Mouse (Mus musculus): ENCODE results near the gene Pnldc1. TPM values are rescaled to one million over a fixed set of nuclear protein-coding genes. Genes with fewer than 3 reads are reported as not detected.
"Not testable (repeated sequence)": the region's sequence is repeated elsewhere in the genome, so short reads cannot be mapped to it uniquely, and the experiment has no call there.

The Pnldc1 gene
- polyA plus RNA-seq, 1 experiment from 2014 or later: 1.1 TPM

DNA sequence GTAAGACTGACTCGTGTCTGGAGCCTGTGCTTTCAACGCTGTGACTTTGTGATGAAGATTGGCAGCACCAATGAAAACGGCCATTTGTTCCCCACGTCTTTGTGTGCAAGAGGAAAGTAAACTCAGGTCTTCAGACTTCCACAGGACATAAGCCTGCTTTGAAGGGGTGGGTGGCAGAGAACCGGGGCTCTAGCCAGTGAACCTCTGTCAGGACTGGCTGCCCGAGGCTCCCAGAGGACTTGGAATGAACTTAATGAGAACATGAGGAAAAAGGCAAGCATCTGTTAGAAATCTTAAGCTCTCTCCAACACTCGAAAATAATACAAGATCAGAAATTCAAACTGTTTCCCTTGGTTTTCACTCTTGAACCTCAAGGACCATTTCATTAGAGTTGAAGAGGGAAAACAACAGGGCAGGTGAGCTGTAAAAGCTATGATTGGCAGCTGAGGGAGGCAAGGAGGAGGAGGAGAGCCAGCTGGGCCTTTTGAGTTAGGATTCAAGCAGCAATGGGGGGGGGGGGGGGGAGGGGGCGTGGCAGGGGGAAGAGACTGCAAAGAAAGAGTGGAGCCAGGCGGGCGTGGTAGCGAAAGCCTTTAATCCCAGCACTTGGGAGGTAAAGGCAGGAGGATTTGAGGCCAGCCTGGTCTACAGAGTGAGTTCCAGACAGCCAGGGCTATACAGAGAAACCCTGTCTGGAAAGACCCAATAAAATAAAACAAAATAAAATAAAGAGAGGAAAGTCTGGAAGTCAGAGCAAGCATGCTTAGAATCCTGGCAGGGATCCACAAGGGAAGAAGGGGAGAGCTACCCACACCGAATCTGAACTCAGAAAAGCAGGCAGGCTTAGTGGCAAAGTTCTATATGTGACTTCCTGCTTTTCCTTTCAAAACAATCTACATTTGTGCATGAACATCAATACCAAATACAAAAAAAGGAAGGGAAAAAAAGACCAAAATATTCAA, 6.4 kb downstream of the Pnldc1 start:
- no peak overlapping the region for H3K27ac ChIP-seq
- 46% methylated on average over 11 of the region's 12 CpGs for WGBS
- H3K27me3 ChIP-seq (replicated peaks): no peaks in the 10 kb centered on the region
- H3K4me2 ChIP-seq (replicated peaks): no peak overlapping the region
- no peak overlapping the region for H3K9ac ChIP-seq
- no peak overlapping the region for H3K4me3 ChIP-seq
- no peaks in the 10 kb centered on the region for H3K4me1 ChIP-seq
- H3K9me3 ChIP-seq: no peaks in the 10 kb centered on the region
- H3K36me3 ChIP-seq: peaks cover 40% of the 10 kb centered on the region
- ATAC-seq (ENCODE audit: low FRiP score, low read depth): no peak

DNA sequence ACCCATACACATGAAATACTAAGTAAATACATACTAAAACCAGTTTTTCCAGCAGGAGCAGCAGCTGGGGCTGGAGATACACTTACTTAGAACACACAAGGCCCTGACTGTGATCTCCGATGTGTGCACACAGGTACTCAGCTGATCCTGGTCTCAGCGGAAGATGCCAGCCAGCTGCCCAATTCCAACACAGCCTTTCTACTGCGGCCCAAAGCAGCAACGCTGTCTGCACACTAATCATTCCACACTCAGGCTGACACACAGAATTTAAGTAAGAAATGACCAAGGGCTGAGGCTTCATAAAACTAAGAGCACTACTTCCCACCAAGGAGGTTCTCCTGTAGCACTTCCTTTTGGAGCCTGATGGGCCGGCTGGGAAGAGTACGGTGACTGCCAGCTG, 7.7 kb downstream of the Pnldc1 start:
- Histone ChIP-seq H3K27ac (no peak overlapping the region), H3K36me3 (peaks cover 40% of the 10 kb centered on the region), H3K4me1 (no peaks in the 10 kb centered on the region), H3K27me3 (replicated peaks) (no peaks in the 10 kb centered on the region), H3K4me3 (no peak overlapping the region), H3K9me3 (no peaks in the 10 kb centered on the region), H3K9ac (no peak overlapping the region), H3K4me2 (replicated peaks) (no peak overlapping the region)
- 96% methylated on average over 6 of the region's 6 CpGs for WGBS
- ATAC-seq (ENCODE audit: low FRiP score, low read depth): no peak

DNA sequence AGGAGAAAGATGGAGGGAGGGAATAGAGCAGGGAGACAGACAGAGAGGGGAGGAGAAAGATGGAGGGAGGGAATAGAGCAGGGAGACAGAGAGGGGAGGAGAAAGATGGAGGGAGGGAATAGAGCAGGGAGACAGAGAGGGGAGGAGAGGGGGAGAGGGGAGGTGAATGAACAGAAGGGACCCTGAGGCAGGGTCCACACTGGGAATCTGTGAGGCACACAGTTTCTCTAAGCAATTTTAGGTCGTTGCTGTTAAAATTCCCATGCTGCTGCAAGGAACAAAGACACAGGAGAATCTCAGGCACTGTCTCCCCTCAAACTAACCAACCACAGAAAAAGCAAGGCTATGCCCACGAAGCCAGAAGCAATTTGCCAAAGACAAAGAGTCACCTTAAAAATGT, 11.4 kb downstream of the Pnldc1 start:
- peaks cover 36% of the 10 kb centered on the region for H3K36me3 ChIP-seq
- H3K9me3 ChIP-seq; H3K4me1 ChIP-seq; H3K4me2 ChIP-seq (replicated peaks); H3K4me3 ChIP-seq; ATAC-seq (ENCODE audit: low FRiP score, low read depth); H3K9ac ChIP-seq; H3K27ac ChIP-seq; H3K27me3 ChIP-seq (replicated peaks): not testable (repeated sequence)
- 41% methylated on average over 2 of the region's 2 CpGs for WGBS

DNA sequence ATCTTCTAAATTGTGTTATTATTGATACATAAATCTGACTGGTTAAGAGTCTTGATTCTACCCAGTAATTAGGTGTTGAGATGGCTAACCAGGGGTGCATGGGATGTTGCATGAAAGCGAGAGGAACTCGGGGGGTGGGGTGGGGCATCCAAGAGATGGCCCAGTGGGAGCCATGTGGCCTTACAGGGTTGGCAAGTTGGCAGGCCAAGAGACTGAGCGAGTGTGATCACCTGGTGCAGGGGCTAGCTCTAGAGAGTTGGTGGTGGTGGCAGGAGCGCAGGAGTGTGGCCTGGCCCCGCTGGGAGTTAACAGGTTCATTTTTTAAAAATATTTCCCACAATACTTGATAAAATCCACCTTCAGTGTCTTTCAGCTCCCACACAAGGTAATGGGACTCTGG, 12.4 kb downstream of the Pnldc1 start:
- Histone ChIP-seq H3K9me3 (no peaks in the 10 kb centered on the region), H3K9ac (no peak overlapping the region), H3K27ac (no peak overlapping the region), H3K4me3 (no peak overlapping the region), H3K36me3 (peaks cover 31% of the 10 kb centered on the region), H3K4me2 (replicated peaks) (no peak overlapping the region), H3K27me3 (replicated peaks) (no peaks in the 10 kb centered on the region), H3K4me1 (no peaks in the 10 kb centered on the region)
- no peak for ATAC-seq (ENCODE audit: low FRiP score, low read depth)
- WGBS: 85% methylated on average over 5 of the region's 5 CpGs

DNA sequence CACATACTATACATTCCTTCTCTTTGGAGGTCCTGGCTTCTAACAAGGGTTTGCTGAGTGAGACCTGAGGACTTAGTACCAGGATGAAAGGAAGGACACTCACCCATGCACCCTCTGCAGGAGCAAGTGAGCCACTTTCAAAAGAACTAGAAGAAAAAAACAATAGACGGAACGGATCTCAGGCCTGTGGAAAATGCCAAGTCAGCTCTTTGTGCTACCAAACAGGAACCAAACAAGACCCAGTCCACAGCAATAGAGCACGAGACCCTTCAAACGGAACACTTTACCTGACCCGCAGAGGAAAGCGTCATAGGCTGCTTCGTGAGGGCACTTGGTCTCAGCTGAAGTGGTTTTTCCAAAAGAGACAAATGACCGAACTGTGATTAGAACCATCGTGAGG, 18.0 kb downstream of the Pnldc1 start:
- no peak for ATAC-seq (ENCODE audit: low FRiP score, low read depth)
- H3K27ac ChIP-seq: no peak overlapping the region
- no peaks in the 10 kb centered on the region for H3K9me3 ChIP-seq
- H3K4me3 ChIP-seq: no peak overlapping the region
- no peaks in the 10 kb centered on the region for H3K27me3 ChIP-seq (replicated peaks)
- H3K9ac ChIP-seq: no peak overlapping the region
- H3K36me3 ChIP-seq: peaks cover 28% of the 10 kb centered on the region
- WGBS: 93% methylated on average over 9 of the region's 9 CpGs
- H3K4me2 ChIP-seq (replicated peaks): no peak overlapping the region
- no peaks in the 10 kb centered on the region for H3K4me1 ChIP-seq

DNA sequence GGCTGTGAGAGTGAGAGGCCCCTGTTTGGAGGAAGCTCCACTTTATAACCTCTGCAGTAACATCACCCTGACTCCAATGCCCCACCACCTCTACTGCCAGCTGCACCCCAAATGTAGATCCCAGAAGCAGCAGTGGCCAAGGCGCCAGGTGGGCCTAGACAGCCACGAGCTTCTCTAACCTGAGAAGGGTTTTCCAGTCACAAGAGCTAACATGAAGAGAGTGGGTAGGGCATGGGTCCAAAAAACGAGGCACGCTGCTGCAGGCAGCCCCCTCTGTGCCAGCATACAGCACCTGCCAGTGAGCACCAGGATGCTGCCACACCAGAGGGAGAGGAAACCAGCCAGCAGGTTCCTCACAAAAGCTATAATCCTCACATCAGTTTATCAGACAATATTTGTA, 19.0 kb downstream of the Pnldc1 start:
- H3K4me1 ChIP-seq: no peaks in the 10 kb centered on the region
- H3K9ac ChIP-seq: no peak overlapping the region
- H3K36me3 ChIP-seq: peaks cover 24% of the 10 kb centered on the region
- 92% methylated on average over 4 of the region's 4 CpGs for WGBS
- no peak overlapping the region for H3K4me2 ChIP-seq (replicated peaks)
- H3K4me3 ChIP-seq: no peak overlapping the region
- ATAC-seq (ENCODE audit: low FRiP score, low read depth): no peak
- H3K9me3 ChIP-seq: no peaks in the 10 kb centered on the region
- no peaks in the 10 kb centered on the region for H3K27me3 ChIP-seq (replicated peaks)
- no peak overlapping the region for H3K27ac ChIP-seq

DNA sequence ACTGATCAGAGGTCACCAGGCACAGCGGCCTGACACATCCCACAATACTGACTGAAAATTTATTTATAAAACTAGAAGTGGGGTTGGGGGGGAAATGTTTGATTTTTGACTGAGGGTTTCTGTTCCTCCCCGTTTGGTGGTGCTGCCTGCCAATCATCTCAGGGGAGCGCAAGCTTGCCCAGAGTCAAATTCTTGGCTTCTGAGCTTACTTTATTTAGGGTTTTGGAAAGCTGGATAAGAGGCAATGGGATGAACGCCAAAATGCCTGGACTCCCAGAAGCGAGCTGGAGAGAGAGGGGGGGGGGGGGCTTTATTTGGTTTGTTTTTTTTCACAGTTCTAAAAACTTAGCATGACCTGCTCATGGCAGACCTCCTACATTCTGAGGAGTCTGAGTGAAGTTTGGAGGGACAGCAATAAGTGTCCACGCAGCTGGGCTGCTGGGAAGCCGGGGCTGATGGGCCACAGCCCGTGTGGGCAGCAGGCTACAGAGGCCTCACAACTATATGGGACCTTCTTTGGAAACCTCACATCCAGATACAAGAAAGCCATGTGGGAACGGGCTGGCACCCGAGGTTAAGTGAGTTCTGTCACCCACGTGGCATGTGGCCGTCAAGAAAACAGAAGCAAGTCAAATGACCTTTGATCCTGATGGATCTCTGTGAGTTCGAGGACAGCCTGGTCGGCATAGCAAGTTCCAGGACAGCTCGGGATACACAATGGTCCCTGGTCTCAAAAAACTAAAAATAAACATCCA, 22.8 kb downstream of the Pnldc1 start:
- peaks cover 18% of the 10 kb centered on the region for H3K36me3 ChIP-seq
- no peak overlapping the region for H3K9ac ChIP-seq
- no peaks in the 10 kb centered on the region for H3K27me3 ChIP-seq (replicated peaks)
- ATAC-seq (ENCODE audit: low FRiP score, low read depth): no peak
- 87% methylated on average over 15 of the region's 15 CpGs for WGBS
- H3K4me1 ChIP-seq: no peaks in the 10 kb centered on the region
- no peak overlapping the region for H3K4me3 ChIP-seq
- H3K27ac ChIP-seq: no peak overlapping the region
- no peaks in the 10 kb centered on the region for H3K9me3 ChIP-seq
- H3K4me2 ChIP-seq (replicated peaks): no peak overlapping the region

DNA sequence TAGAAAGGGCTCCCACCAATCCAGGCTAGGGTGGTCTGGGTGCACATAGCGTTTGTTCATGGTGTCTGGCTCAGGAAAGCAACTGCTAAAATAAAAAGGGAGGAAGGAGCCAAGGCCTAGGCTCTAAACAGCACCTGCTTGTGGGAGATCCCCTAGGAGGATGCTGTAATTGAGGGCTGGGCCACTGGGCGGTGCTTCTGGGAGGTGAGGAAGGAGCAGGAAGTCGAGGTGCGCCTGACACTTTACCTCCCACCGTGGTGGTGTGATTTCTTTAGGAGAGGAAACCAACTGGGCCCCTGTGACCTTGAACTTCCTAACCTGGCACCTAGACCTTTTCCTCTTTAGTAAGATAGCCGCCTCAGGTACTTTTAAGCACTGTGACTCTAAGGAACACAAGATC, 23.4 kb downstream of the Pnldc1 start:
- no peak overlapping the region for H3K4me2 ChIP-seq (replicated peaks)
- no peak overlapping the region for H3K27ac ChIP-seq
- no peaks in the 10 kb centered on the region for H3K9me3 ChIP-seq
- H3K4me1 ChIP-seq: no peaks in the 10 kb centered on the region
- H3K4me3 ChIP-seq: no peak overlapping the region
- no peaks in the 10 kb centered on the region for H3K27me3 ChIP-seq (replicated peaks)
- H3K9ac ChIP-seq: no peak overlapping the region
- 32% methylated on average over 6 of the region's 6 CpGs for WGBS
- no peak for ATAC-seq (ENCODE audit: low FRiP score, low read depth)
- H3K36me3 ChIP-seq: peaks cover 14% of the 10 kb centered on the region

DNA sequence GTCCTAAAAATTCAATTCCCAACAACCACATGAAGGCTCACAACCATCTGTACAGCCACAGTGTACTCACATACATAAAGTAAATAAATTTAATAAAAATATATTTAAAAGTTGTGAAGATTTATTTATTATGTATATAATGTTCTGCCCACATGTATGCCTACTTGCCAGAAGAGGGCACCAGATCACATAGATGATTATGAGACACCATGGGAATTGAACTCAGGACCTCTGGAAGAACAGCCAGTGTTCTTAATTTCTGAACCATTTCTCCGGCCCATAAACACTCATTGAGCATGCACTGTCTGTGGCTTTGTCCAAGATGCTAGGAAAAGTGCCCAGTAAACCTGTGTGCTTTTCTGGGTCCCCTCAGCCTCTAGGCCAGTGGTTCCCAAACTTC, 28.8 kb downstream of the Pnldc1 start:
- Histone ChIP-seq H3K4me2 (replicated peaks) (no peak overlapping the region), H3K27me3 (replicated peaks) (no peaks in the 10 kb centered on the region), H3K4me1 (no peaks in the 10 kb centered on the region), H3K27ac (no peak overlapping the region), H3K9me3 (no peaks in the 10 kb centered on the region), H3K9ac (no peak overlapping the region), H3K4me3 (no peak overlapping the region), H3K36me3 (no peaks in the 10 kb centered on the region)
- ATAC-seq (ENCODE audit: low FRiP score, low read depth): no peak
- WGBS: 89% methylated on average over 1 of the region's 1 CpGs

DNA sequence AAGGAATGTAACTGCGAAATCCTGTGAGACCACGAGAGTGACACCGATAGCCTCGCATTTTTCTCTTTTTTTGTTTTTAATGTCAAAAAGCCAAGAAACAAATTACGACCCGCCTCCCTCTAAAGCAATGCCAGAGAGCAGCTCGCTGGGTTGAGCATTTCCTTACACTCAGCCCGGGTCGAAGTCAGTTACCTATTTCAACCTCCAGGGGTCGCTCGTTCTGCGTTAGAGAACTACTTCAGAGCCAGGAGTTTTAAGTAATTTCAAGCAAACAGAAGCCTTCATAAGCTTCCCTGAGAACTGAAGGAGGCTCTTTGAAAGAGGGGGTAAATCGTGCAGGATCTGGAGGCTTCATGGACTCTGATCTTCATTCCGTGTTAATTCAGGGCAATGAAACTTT, 29.9 kb downstream of the Pnldc1 start:
- Histone ChIP-seq H3K4me2 (replicated peaks) (peak overlapping the region; percentile 34; the same call in 1 of the 2 replicates), H3K4me1 (no peaks in the 10 kb centered on the region), H3K27ac (no peak overlapping the region), H3K27me3 (replicated peaks) (no peaks in the 10 kb centered on the region), H3K36me3 (no peaks in the 10 kb centered on the region), H3K9ac (no peak overlapping the region), H3K9me3 (no peaks in the 10 kb centered on the region), H3K4me3 (no peak overlapping the region)
- ATAC-seq (ENCODE audit: low FRiP score, low read depth): no peak
- 3% methylated on average over 14 of the region's 14 CpGs for WGBS

DNA sequence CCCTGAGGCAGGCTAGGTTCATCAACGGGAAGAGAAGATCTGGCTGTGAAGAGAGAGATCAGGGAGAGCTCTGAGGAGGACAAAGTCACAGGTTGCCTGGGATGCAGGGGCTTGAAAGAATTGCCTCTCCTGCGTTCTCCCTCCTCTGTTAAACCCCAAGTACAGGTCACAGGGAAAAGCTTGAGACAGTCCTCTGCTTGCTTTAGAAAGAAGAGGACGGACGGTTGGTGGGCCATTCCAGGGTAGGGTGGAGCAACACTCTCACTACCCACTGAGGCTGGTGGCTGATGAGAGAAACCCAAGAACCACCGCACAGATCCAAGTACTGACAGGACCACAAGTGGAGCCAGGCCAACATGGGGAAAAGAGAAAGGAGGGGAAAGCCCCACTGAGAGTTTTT, 34.3 kb downstream of the Pnldc1 start, which contains the start of gene Mrgprh:
Mrgprh (plus strand) TSS at position 301 of the 400 bp plus-strand sequence.
- no peak within 1 kb of the TSS for H3K4me3 ChIP-seq
- 77% methylated on average over 5 of the region's 5 CpGs for WGBS
- no peak for ATAC-seq (ENCODE audit: low FRiP score, low read depth)
- no peaks in the 10 kb centered on the region for H3K36me3 ChIP-seq
- no peaks in the 10 kb centered on the region for H3K27me3 ChIP-seq (replicated peaks)
- H3K9me3 ChIP-seq: no peaks in the 10 kb centered on the region
- no peak within 1 kb of the TSS for H3K4me2 ChIP-seq (replicated peaks)
- no peak within 1 kb of the TSS for H3K9ac ChIP-seq
- no peaks in the 10 kb centered on the region; the same call in 1 of the 2 replicates for H3K4me1 ChIP-seq
- H3K27ac ChIP-seq: no peak within 1 kb of the TSS

DNA sequence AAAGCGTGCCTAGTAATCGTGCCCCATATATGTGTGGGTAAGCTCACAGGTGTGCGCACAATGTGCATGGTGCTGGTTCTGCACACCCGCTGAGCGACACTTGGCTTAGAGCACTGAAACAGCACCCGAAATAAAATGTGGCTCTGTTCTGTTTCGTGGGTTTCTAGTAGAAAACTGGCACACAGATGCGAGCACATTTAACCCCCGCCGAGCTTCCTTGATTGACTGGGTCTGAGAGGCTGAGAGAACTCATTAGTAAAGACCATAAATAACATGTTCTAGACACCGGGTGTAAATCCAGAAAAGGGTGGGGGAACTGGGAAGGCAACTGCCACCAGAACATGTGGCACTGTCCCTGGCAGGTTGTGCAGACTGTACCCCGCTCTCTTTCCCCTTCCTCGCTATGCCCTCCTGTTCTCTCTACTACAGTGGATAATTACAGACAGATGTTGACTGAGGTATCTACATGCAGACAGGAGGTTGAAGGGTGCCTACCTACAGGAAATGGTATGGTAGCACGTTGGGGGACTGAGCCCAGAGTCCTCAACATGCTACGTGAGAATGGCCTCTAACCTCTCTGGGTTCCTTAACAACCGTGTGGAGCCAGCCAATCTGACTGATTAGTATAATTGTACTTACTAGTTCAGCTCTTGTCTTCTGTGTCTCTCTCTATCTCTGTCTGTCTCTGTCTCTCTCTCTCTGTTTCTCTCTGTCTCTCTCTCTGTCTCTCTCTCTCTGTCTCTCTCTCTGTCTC, 37.6 kb downstream of the Pnldc1 start:
- ATAC-seq (ENCODE audit: low FRiP score, low read depth): peak; percentile 44

More for the DNA sequence above, 37.6 kb downstream of the Pnldc1 start:
- H3K4me3 ChIP-seq: no peak overlapping the region
- H3K4me1 ChIP-seq: no peaks in the 10 kb centered on the region; the same call in 1 of the 2 replicates
- H3K9ac ChIP-seq: no peak overlapping the region
- no peaks in the 10 kb centered on the region for H3K36me3 ChIP-seq
- H3K27ac ChIP-seq: no peak overlapping the region
- H3K4me2 ChIP-seq (replicated peaks): no peak overlapping the region
- no peaks in the 10 kb centered on the region for H3K9me3 ChIP-seq
- H3K27me3 ChIP-seq (replicated peaks): no peaks in the 10 kb centered on the region
- WGBS: 57% methylated on average over 16 of the region's 16 CpGs

Data from neural tube, embryonic 12.5 days (tissue).